Mouse (Mus musculus) hindbrain, embryonic 12.5 days (tissue): ENCODE measurements around the gene Fam173b. TPM values are rescaled to one million over a fixed set of nuclear protein-coding genes. Genes with fewer than 3 reads are reported as not detected.

Experiments
- ATAC-seq: fragments of 200-750 bp; cut with Nextera tagmentation; 2 replicates; pipeline ENCODE4 v1.8.0; 2017; ENCODE audit warnings: moderate TSS enrichment; ENCODE audit not compliant: low FRiP score
- H3K27ac ChIP-seq: fragments of 300-500 bp; sonication (generic); 2 replicates; pipeline ENCODE4 v1.5.1; 2016; ENCODE audit warnings: mild to moderate bottlenecking
- H3K27me3 ChIP-seq: fragments of 300-500 bp; sonication (generic); 2 replicates; pipeline ENCODE4 v1.6.1; 2016; ENCODE audit warnings: mild to moderate bottlenecking
- H3K36me3 ChIP-seq: fragments of 300-500 bp; sonication (generic); 2 replicates; pipeline ENCODE4 v1.6.1; 2016; ENCODE audit warnings: mild to moderate bottlenecking
- H3K4me1 ChIP-seq: fragments of 300-500 bp; sonication (generic); 2 replicates; pipeline ENCODE4 v1.6.1; 2016
- H3K4me2 ChIP-seq: fragments of 300-500 bp; sonication (generic); replicated peaks from 2 replicates; pipeline ENCODE4 v1.6.1; 2016; ENCODE audit warnings: mild to moderate bottlenecking
- H3K4me3 ChIP-seq: fragments of 300-500 bp; sonication (generic); 2 replicates; pipeline ENCODE4 v1.5.1; 2016; ENCODE audit warnings: mild to moderate bottlenecking
- H3K9ac ChIP-seq: fragments of 300-500 bp; sonication (generic); 2 replicates; pipeline ENCODE4 v1.6.1; 2016; ENCODE audit warnings: mild to moderate bottlenecking, moderate library complexity
- H3K9me3 ChIP-seq: fragments of 300-500 bp; sonication (generic); replicated peaks from 2 replicates; pipeline ENCODE4 v1.6.1; 2016; ENCODE audit warnings: mild to moderate bottlenecking
- WGBS: fragments of 180-500 bp; shearing (Covaris S2); methylation state at CpG from one replicate; pipeline ENCODE4 v1.1.7; 2016; 5-methylcytosine and 5-hydroxymethylcytosine counted together
- polyA plus RNA-seq: library from polyadenylated mRNA; unstranded; fragments of >200 nt; fragmentation: Nextera tagmentation; extraction: Ambion mirVana; gene quantifications from 2 replicates; pipeline ENCODE4 v1.2.1, GENCODE M21; 2016

Fam173b gene
- polyA plus RNA-seq = 12.3 and 12.4 TPM in 2 replicates

DNA sequence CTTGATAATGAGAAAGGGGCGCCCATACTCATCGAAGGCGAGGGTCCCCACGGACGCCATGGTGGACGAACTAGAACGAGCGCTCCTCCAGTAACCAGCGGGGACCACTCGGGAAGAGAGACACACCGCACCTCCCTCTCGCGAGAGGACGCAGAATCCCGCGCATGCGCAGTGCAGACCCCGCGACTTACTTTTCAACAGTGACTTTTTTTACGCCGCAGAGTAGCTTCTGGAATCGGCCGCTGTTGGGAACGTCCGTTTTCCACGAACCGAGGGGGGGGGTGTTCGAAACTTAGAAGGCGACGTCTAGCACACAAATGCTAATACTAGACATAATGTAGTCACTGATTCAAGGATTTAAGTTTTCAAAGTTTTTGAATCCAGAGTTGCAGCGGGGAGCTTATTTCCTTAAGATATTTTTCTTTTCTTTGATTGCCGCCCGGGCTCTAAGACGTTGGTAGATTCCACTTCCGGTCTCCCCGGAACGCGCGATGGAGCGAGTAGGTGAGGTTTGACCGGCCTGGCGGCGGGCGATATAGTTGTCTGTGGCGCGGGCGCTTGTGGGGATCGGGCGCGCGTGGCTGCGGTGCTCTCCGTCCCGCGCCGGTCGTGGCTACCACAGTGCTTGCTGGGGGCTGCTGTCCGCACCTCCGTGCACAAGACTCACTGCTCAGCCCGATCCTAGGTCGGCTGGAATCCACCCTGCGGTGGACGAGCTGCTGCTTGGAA is at the start of gene Fam173b, which contains the start of gene Cct5:
TSS of gene Fam173b (plus strand) at position 207 of the 729 bp plus-strand sequence.
TSS of gene Cct5 (minus strand) at position 159 of the 729 bp plus-strand sequence.
- Histone ChIP-seq H3K9ac (peak within 1 kb of the TSS; percentile 93), H3K27me3 (no peaks in the 10 kb centered on the region), H3K4me3 (peak within 1 kb of the TSS; percentile 89), H3K36me3 (peaks cover 10% of the 10 kb centered on the region; the same call in 1 of the 2 replicates), H3K27ac (peak within 1 kb of the TSS; percentile 88), H3K4me1 (peaks cover 26% of the 10 kb centered on the region), H3K9me3 (no peaks in the 10 kb centered on the region), H3K4me2 (peak within 1 kb of the TSS; percentile 93)
- ATAC-seq = peak; percentile 93
- under 1% methylated on average over 63 of the region's 63 CpGs for WGBS

- H3K4me3 ChIP-seq = no peak overlapping the region
- H3K36me3 ChIP-seq = no peaks in the 10 kb centered on the region
- no peak overlapping the region for H3K4me2 ChIP-seq
- no peak overlapping the region for H3K27ac ChIP-seq
- ATAC-seq = no peak
- no peaks in the 10 kb centered on the region for H3K27me3 ChIP-seq
- H3K4me1 ChIP-seq = no peaks in the 10 kb centered on the region
- WGBS = 90% methylated on average over 2 of the region's 2 CpGs
- H3K9me3 ChIP-seq = no peaks in the 10 kb centered on the region
- H3K9ac ChIP-seq = no peak overlapping the region
Measured at GRCm38 (mm10) chr15:31554855-31555254, 46.8 kb upstream of the Fam173b start.

DNA sequence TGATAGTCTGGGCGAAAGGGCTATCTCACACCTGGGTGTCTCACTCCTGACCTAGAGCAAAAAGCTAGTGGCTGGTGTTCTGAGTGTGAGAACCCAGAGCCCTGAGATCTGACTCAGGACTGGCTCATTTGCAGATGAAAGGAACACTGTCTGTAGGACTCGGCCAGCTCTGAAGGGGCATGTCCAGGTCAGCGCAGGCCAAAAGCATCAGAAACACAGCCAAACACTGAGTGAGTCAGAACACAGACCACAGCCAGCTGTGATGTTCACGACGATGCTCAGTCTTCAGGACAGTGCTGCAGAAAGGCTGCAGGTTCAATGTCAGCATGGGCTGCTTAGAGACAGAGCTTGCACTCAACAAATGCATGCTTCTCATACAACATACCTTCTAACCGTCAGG is 40.3 kb upstream of the Fam173b start:
- 70% methylated on average over 6 of the region's 6 CpGs for WGBS

DNA sequence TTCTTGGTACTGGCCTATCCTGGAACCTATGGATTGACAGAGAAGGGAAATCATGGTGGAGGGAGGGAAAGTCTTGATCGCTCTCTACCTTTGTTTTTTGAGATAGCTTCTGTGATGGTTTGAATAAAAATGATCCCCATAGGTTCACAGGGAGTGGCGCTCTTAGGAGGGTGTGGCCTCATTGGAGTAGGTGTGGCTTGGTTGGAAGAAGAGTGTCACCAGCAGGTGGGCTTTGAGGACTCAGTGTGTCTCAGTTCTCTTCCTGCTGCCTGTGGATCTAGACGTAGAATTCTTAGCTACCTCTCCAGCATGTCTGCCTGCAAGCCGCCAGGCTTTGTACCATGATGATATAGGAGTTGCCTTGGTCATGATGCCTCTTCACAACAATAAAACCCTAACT is 39.7 kb upstream of the Fam173b start:
- no peak overlapping the region for H3K4me2 ChIP-seq
- no peak for ATAC-seq
- WGBS = 95% methylated on average over 4 of the region's 4 CpGs
- no peaks in the 10 kb centered on the region for H3K36me3 ChIP-seq
- H3K27me3 ChIP-seq = no peaks in the 10 kb centered on the region
- H3K9me3 ChIP-seq = no peaks in the 10 kb centered on the region
- no peak overlapping the region for H3K9ac ChIP-seq
- H3K4me3 ChIP-seq = no peak overlapping the region
- no peak overlapping the region for H3K27ac ChIP-seq
- H3K4me1 ChIP-seq = no peaks in the 10 kb centered on the region

More for the DNA sequence above, 40.3 kb upstream of the Fam173b start:
- H3K27me3 ChIP-seq = no peaks in the 10 kb centered on the region
- no peak overlapping the region for H3K4me3 ChIP-seq
- no peaks in the 10 kb centered on the region for H3K4me1 ChIP-seq
- no peak for ATAC-seq
- H3K4me2 ChIP-seq = no peak overlapping the region
- no peak overlapping the region for H3K9ac ChIP-seq
- H3K9me3 ChIP-seq = no peaks in the 10 kb centered on the region
- H3K27ac ChIP-seq = no peak overlapping the region
- H3K36me3 ChIP-seq = no peaks in the 10 kb centered on the region

- Histone ChIP-seq H3K9ac (no peak overlapping the region), H3K27ac (no peak overlapping the region), H3K4me1 (no peaks in the 10 kb centered on the region), H3K36me3 (no peaks in the 10 kb centered on the region), H3K4me3 (no peak overlapping the region), H3K9me3 (no peaks in the 10 kb centered on the region), H3K4me2 (no peak overlapping the region), H3K27me3 (no peaks in the 10 kb centered on the region)
- WGBS = 84% methylated on average over 8 of the region's 8 CpGs
- ATAC-seq = no peak
Measured at GRCm38 (mm10) chr15:31562847-31563246, 38.8 kb upstream of the Fam173b start.

GRCm38 (mm10) chr15:31563577-31564546 is 37.8 kb upstream of the Fam173b start:
- Histone ChIP-seq H3K9ac (no peak overlapping the region), H3K27me3 (no peaks in the 10 kb centered on the region), H3K4me1 (peaks cover 6% of the 10 kb centered on the region), H3K4me2 (no peak overlapping the region), H3K36me3 (no peaks in the 10 kb centered on the region), H3K9me3 (no peaks in the 10 kb centered on the region), H3K4me3 (no peak overlapping the region), H3K27ac (no peak overlapping the region)
- no peak for ATAC-seq
- WGBS = 69% methylated on average over 19 of the region's 19 CpGs

DNA sequence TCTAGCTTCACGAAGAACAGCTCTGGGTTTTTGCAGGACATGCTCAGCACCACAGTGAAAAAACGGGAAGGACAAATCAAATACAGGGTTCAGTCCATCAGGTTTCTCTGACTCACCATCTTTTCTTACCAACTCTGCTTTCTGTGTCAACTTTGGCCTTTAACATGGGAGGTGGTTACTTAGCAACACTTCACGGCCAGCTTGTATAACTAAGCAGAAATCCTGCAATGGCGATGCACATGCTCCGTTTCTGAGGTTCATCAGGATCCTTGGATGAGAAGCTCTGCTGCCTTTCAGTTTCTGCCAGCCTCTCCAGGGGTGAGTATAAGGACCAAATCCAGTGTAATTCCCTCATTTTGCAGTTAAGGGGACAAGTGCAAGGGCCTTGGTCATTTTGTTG is 36.5 kb upstream of the Fam173b start, which contains the start of gene Cmbl:
TSS of gene Cmbl (plus strand) at position 206 of the 400 bp plus-strand sequence.
- H3K4me1 ChIP-seq = peaks cover 9% of the 10 kb centered on the region
- no peaks in the 10 kb centered on the region for H3K9me3 ChIP-seq
- no peaks in the 10 kb centered on the region for H3K27me3 ChIP-seq
- no peak within 1 kb of the TSS for H3K27ac ChIP-seq
- no peak within 1 kb of the TSS for H3K4me3 ChIP-seq
- no peaks in the 10 kb centered on the region for H3K36me3 ChIP-seq
- no peak within 1 kb of the TSS for H3K4me2 ChIP-seq
- WGBS = 61% methylated on average over 5 of the region's 5 CpGs
- no peak for ATAC-seq
- no peak within 1 kb of the TSS for H3K9ac ChIP-seq

- Histone ChIP-seq H3K27me3 (no peaks in the 10 kb centered on the region), H3K9me3 (no peaks in the 10 kb centered on the region), H3K36me3 (no peaks in the 10 kb centered on the region), H3K4me2 (no peak overlapping the region), H3K27ac (no peak overlapping the region), H3K9ac (no peak overlapping the region), H3K4me3 (no peak overlapping the region), H3K4me1 (peaks cover 9% of the 10 kb centered on the region)
- no peak for ATAC-seq
- 74% methylated on average over 1 of the region's 1 CpGs for WGBS
Measured at GRCm38 (mm10) chr15:31565786-31566185, 35.9 kb upstream of the Fam173b start.

- Histone ChIP-seq H3K4me3 (no peak overlapping the region), H3K9me3 (no peaks in the 10 kb centered on the region), H3K4me1 (peaks cover 9% of the 10 kb centered on the region), H3K27me3 (no peaks in the 10 kb centered on the region), H3K9ac (no peak overlapping the region), H3K36me3 (no peaks in the 10 kb centered on the region), H3K4me2 (no peak overlapping the region), H3K27ac (no peak overlapping the region)
- 64% methylated on average over 7 of the region's 7 CpGs for WGBS
- ATAC-seq = no peak
Measured at GRCm38 (mm10) chr15:31567431-31567830, 34.2 kb upstream of the Fam173b start.

DNA sequence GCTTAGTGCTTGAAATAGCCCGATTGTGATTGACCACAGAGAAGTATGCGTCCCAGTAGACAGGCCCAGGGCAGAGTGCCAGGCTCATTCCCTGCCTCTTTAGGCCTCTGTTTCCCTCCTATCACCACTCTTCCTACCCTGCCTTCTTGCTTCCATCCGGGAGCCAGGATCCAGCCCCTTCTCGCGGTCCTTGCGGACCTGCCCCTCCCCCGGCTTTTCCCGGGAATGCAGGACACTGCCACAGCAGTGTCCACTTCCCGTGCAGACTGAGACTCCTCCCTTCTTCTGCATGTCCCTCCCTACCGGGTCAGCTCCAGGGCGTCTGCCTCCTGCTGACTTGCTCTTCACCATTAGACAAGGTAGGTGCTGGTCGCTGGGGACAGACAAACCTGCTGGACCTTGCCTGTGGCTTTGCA is 33.1 kb upstream of the Fam173b start:
- H3K9ac ChIP-seq = no peak overlapping the region
- H3K36me3 ChIP-seq = no peaks in the 10 kb centered on the region
- H3K9me3 ChIP-seq = no peaks in the 10 kb centered on the region
- no peak overlapping the region for H3K4me3 ChIP-seq
- no peaks in the 10 kb centered on the region for H3K27me3 ChIP-seq
- ATAC-seq = no peak
- H3K4me2 ChIP-seq = no peak overlapping the region; the same call in 1 of the 2 replicates
- WGBS = 24% methylated on average over 12 of the region's 12 CpGs
- no peak overlapping the region for H3K27ac ChIP-seq
- peaks cover 9% of the 10 kb centered on the region for H3K4me1 ChIP-seq

DNA sequence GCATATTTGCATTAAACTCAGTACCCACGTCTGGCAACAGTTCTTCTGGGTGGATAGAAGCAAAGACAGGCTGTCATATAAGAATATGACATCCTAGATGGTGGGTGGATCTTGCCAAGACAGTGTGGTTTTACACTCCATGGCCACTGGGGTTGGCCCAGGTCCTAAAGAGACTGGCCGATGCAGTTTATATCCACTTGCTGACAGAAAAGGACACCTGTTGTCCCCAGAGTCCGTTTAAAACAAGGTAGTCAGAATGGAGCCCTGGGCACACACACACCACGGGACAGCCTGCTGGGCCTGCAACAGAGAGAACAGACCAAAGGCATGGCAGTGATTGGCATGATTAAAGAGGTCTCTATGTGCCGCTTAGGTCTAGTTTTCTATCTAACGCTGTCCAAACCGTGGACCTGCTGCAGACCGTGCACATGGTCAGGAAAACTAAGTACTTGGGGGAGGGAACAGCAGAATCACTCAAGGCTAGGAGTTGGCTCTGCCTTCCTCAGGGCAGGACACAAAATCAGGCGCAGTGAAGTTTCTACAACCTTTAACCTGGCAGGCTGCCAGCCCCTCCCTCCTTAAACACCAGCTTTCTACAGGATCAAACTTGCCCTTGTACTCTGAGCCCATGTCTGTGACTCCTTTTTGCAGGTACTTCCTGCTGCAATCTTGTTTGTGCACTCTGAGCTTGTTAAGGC is 32.2 kb upstream of the Fam173b start:
- H3K4me1 ChIP-seq = peaks cover 9% of the 10 kb centered on the region
- no peaks in the 10 kb centered on the region for H3K36me3 ChIP-seq
- H3K27ac ChIP-seq = no peak overlapping the region
- H3K9ac ChIP-seq = no peak overlapping the region
- H3K27me3 ChIP-seq = no peaks in the 10 kb centered on the region
- no peaks in the 10 kb centered on the region for H3K9me3 ChIP-seq
- ATAC-seq = no peak
- no peak overlapping the region for H3K4me2 ChIP-seq
- 70% methylated on average over 9 of the region's 9 CpGs for WGBS
- H3K4me3 ChIP-seq = no peak overlapping the region

DNA sequence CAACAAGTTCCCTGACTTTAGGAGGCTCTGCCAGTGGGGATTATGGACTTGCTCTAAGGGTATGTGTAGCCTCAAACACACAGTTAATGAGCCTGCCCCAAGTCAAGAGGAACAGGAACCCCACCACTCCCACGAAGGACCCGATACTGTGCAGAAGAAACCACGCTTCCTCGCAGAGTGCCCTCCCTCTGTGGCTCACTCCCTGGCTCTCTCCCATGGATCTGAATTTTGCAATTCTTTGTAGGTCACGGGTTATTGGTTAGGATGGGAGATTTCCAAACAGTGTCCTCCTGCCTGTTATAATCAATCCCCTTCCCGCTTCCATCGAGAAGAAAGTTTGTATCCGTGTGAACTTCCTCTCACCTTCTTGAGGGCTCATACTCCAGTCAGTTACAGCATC is 30.7 kb upstream of the Fam173b start:
- 92% methylated on average over 8 of the region's 8 CpGs for WGBS
- H3K27me3 ChIP-seq = no peaks in the 10 kb centered on the region
- H3K4me1 ChIP-seq = peaks cover 9% of the 10 kb centered on the region
- H3K9ac ChIP-seq = no peak overlapping the region
- no peak for ATAC-seq
- no peaks in the 10 kb centered on the region for H3K9me3 ChIP-seq
- no peak overlapping the region for H3K4me3 ChIP-seq
- H3K27ac ChIP-seq = no peak overlapping the region
- no peak overlapping the region for H3K4me2 ChIP-seq
- no peaks in the 10 kb centered on the region for H3K36me3 ChIP-seq
